Mouse (Mus musculus) right cerebral cortex, postnatal 4 days (tissue): ENCODE results near the gene Olfr657.

ENCODE experiments used
- DNase-seq: peaks from one replicate; pipeline ENCODE4 v3.0.0-alpha.2; 2022

The Olfr657 gene

GRCm38 (mm10) chr7:104624494-104624893, at the start of gene Olfr657:
Gene Olfr657 (plus strand): TSS chr7:104624794.
- DNase-seq = no peak

DNA sequence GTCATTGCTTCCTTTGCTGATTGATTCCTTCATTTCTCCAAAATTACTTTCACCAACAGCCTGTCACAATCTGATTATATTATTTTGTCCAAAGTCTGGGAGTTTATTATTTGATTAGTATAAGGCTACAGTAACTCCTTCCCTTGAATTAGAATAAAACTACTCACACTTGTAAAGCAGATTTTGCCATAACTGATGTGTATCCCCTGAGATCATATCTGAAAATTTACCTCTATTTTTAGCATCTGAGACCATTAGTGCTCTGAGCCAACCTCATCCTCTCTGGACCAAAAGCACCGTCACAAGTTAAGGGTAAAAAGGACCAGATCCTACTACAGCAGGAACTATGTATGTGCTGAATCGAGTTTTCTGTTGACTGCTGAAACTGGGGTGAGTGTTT, 47.6 kb upstream of the Olfr657 start, which contains the start of gene Olfr653:
Gene Olfr653, plus strand, starts transcription at position 301 of the 400 bp plus-strand sequence.
- DNase-seq = no peak

DNA sequence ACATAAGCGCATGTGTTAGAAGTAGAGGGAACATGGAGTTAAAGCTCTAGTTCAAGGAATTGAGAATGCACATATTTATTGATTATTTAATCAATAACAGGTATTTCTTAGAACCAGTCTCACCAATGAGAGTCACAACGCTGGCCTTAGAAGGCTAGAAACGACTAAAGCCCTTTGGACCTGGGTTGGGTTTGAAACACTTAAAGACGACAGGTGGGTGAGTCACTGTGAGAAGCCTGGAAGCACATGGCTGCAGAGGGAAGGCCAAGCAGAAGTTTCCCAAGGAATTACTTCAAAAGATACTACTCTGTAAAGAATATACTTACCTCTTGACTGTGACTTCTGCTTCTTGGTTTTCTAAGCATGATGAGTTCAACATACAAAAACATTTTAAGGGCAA, 43.7 kb upstream of the Olfr657 start:
- DNase-seq = no peak

DNA sequence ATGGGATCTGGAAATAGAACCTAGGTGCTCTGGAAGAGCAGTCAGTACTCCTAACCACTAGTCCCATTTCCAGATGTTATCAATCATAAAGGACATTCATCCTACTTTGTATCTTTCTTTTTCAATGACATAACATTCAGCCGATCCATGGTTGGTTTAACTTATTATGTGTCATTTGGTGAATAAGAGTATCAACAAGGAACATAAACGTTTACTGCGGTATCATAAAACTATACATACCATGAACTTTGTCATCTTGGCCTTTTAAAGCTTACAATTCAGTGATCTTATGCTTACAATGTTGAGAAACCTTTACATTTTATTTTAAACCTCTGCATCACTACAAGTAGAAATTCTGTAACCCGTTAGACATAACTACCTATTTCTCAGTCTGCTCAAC, 43.2 kb upstream of the Olfr657 start:
- no peak for DNase-seq

DNA sequence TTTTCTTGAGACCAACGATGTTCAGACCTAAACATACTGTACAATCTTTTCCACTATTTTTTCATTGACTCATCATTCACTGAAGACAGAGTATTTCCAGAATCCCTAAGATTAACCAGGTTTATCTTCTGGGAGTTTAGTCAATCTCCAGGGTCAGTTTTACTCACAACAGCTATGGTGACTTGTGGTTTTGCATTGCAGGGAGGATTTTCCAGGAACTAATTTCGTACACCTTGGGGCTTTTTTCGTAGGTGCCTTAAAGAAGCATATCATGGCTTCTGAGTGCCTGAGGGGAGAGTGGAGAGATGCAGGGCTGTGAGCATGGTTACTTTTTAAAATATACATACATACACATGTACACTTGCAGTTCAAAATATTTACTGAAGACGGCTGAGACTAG, 37.9 kb upstream of the Olfr657 start, which contains the start of gene Olfr654:
Gene Olfr654, plus strand, starts transcription at position 301 of the 400 bp plus-strand sequence.
- DNase-seq = no peak

DNA sequence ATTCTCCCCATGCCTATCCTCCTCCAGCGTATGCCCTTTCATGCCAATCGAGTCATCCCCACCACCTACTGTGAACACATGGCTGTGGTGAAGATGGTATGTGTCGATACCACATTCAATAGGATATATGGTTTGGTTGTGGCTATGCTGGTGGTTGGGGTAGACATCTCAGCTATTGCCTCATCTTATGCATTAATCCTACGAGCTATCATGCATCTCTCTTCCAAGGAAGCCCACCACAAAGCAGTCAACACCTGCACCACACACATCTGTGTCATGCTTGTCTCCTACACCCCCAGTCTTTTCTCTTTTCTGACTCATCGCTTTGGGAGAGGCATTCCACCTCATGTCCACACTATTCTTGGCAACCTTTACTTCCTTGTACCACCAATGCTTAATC, 36.3 kb upstream of the Olfr657 start:
- DNase-seq = no peak

DNA sequence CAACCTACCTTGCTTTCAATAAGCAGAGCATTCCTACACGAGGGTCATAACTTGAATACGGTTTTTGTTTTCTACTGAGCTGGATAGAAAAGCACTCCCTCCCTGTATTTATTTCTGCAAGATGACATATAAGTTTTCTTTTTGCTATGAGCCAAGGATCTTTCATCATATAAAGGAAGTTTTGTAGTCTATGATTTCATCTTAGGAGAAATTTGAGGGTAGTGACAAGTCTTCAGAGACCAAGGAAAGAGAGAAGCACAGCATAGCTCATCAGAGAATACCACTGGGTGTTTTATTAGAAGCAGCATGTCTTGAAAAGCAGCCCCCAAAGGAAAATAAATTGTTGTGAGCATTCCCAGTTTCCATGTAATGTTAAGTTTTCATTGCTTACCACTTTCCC, 22.9 kb upstream of the Olfr657 start, which contains the start of gene Olfr655:
Gene Olfr655, minus strand, starts transcription at position 101 of the 400 bp plus-strand sequence.
- no peak for DNase-seq

- peak; percentile 12 for DNase-seq
Observed at GRCm38 (mm10) chr7:104603173-104603572, 21.4 kb upstream of the Olfr657 start.

DNA sequence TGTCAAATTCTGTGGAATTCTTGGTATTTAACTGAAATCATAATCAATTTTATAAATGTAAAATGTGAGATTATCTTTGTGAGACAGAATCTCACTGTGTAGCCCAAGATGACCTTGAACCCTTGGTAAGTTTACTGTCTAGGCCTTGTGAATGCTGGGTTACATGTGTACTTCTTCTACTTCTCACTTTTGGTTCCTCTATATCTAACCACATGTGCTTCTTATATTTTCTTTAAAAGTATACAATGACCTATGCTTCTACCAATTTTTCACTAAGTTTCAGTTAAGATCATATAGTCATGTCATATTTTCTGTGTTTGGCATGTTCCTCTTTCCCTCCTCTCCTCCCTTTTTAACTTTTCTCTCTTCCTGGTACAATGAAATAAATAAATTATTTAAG, 19.9 kb upstream of the Olfr657 start:
- no peak for DNase-seq

- DNase-seq = no peak
Observed at GRCm38 (mm10) chr7:104613655-104614054, 10.9 kb upstream of the Olfr657 start, which contains the start of gene Olfr656. Gene Olfr656 (plus strand): TSS chr7:104613955.

GRCm38 (mm10) chr7:104646841-104647482, 22.4 kb downstream of the Olfr657 start, which contains the start of gene Olfr658:
Gene Olfr658 (minus strand): TSS chr7:104647305.
- DNase-seq = peak; percentile 39

GRCm38 (mm10) chr7:104666453-104666852, 41.9 kb downstream of the Olfr657 start, which contains the start of gene Olfr659:
Gene Olfr659 (plus strand): TSS chr7:104666753.
- no peak for DNase-seq

DNA sequence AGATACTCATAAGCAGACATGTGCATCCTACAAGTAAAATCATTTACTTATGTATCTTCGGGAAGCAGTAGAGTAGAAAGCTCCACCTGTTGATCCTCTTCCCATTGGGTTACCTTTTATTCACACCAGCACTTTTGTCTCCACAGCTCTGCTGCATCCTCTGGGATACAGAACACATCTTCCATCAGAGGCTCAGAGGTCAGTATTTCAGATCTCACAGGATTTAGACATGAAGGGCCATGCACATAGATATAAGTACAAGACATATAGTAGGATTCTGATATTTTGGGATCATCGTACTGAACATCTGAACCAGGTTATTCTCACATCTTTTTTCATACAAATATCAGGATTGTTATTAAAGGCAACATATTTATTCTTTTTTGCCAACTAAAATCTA, 61.6 kb downstream of the Olfr657 start, which contains the start of gene Olfr661:
Gene Olfr661, plus strand, starts transcription at position 301 of the 400 bp plus-strand sequence.
- no peak for DNase-seq
